Mouse (Mus musculus) ES-Bruce4 (cell line): ENCODE measurements around the gene Gnb5. TPM values are rescaled to one million over a fixed set of nuclear protein-coding genes. Genes with fewer than 3 reads are reported as not detected.
A peak's percentile ranks its signal among the peaks of the same experiment; 100 is the strongest.

Experiments used
- H3K27ac ChIP-seq: 2 replicates; pipeline ENCODE4 v1.5.1; 2012; ENCODE audit warnings: low read length, inconsistent platforms; ENCODE audit not compliant: insufficient read depth
- H3K27me3 ChIP-seq: 2 replicates; pipeline ENCODE4 v1.6.1; 2012; ENCODE audit warnings: mild to moderate bottlenecking, low read length, inconsistent platforms; ENCODE audit not compliant: control insufficient read depth, poor library complexity, insufficient read depth, severe bottlenecking
- H3K36me3 ChIP-seq: 2 replicates; pipeline ENCODE4 v1.6.1; 2012; ENCODE audit warnings: inconsistent platforms, mild to moderate bottlenecking, low read length, moderate library complexity; ENCODE audit not compliant: control insufficient read depth, poor library complexity, insufficient read depth, severe bottlenecking
- H3K4me1 ChIP-seq: one replicate; pipeline ENCODE4 v1.8.1; 2011; ENCODE audit warnings: low read length; ENCODE audit not compliant: control insufficient read depth, insufficient read depth
- H3K4me3 ChIP-seq: 2 replicates; pipeline ENCODE4 v1.5.1; 2011; ENCODE audit warnings: low read depth, mild to moderate bottlenecking, low read length
- H3K9ac ChIP-seq: 2 replicates; pipeline ENCODE4 v1.6.1; 2012; ENCODE audit warnings: low read depth, mild to moderate bottlenecking, inconsistent platforms; ENCODE audit not compliant: poor library complexity, severe bottlenecking
- H3K9me3 ChIP-seq: replicated peaks from 2 replicates; pipeline ENCODE4 v1.6.1; 2012; ENCODE audit warnings: mild to moderate bottlenecking, low read length, inconsistent platforms; ENCODE audit not compliant: control insufficient read depth, poor library complexity, insufficient read depth, severe bottlenecking
- CTCF ChIP-seq: IDR thresholded peaks from one replicate; pipeline ENCODE4 v1.8.1; 2011; ENCODE audit warnings: low read depth, low read length
- EP300 ChIP-seq: IDR thresholded peaks from 2 replicates; pipeline ENCODE4 v1.6.1; 2011; ENCODE audit warnings: low read depth, low read length; ENCODE audit not compliant: insufficient read depth
- POLR2A ChIP-seq: IDR thresholded peaks from one replicate; pipeline ENCODE4 v1.8.1; 2011; ENCODE audit warnings: low read length; ENCODE audit not compliant: insufficient read depth
- polyA plus RNA-seq: library from polyadenylated mRNA; stranded (reverse); fragments of >200 nt; gene quantifications from 2 replicates; pipeline ENCODE4 v1.2.4, GENCODE M21; 2011; ENCODE audit warnings: low read depth; ENCODE audit not compliant: missing spikeins, insufficient read depth, insufficient read length

Gene Gnb5
- polyA plus RNA-seq, 1 experiment, result 3.3 TPM

DNA sequence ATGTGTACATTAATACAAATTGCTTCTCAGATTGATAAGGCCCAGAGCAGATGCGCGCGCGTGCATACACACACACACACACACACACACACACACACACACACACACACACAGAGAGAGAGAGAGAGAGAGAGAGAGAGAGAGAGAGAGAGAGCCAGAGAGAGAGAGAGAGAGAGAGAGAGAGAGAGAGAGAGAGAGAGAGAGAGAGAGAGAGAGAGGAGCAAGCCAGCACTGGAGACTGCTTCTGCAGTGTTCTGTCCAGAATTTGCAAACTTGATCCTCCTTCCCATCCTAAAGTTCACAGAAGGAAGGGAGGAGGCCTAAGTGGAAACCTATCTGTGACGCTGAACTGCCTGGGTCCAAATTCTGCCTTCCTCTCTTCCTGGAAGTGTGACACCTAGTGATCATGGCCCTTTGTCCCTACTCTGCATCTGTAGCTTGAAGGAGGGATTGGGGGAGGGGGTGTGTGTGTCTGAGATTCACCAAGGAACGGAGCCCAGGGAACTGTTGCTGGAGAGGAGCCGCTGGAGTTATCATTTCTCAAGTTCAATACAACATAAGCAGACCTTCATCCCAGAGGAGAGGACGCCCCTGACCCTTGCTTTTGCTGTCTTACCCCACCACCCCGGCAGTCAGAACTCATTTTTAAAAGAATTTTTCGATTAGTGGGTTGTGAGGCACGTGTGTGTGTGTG, 7.2 kb downstream of the Gnb5 start:
- Histone ChIP-seq H3K9me3 (no peaks in the 10 kb centered on the region), H3K36me3 (no peaks in the 10 kb centered on the region), H3K4me3 (peak overlapping the region; percentile 61), H3K27ac (no peak overlapping the region), H3K4me1 (no peaks in the 10 kb centered on the region), H3K9ac (peak overlapping the region; percentile 42; the same call in 1 of the 2 replicates), H3K27me3 (no peaks in the 10 kb centered on the region)
- no peak for TF ChIP-seq POLR2A
- TF ChIP-seq EP300, result no peak
- no peak for TF ChIP-seq CTCF

DNA sequence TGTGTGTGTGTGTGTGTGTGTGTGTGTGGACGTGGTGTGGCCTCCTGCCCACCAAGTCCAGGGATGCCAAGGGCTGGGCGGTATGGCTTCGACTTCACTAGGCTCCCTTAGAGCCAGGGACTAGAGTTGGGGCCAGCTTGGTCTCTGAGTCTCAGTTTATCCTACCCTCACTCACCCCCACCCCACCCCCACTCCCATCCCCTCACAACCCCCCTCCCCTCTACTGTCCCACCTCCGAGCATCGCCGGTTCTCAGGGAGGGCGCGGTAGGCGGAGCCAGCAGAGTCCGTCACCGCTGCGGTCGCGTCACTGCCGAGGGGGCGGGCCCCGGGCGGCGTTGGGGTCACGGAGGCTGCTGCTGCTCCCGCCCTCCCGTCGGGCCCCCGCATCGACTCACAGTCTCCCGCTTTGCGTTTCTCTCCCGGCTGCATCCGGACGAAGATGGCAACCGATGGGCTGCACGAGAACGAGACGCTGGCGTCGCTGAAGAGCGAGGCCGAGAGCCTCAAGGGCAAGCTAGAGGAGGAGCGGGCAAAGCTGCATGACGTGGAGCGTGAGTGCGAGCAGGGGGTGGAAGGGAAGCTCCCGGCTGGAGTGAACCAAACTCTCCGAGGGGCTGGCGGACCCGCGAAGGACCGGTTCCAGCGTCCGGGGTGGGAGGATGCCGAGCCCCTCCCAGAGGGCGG, 7.9 kb downstream of the Gnb5 start:
- Histone ChIP-seq H3K9me3 (no peaks in the 10 kb centered on the region), H3K36me3 (no peaks in the 10 kb centered on the region), H3K9ac (peak overlapping the region; percentile 42), H3K4me1 (no peaks in the 10 kb centered on the region), H3K4me3 (peak overlapping the region; percentile 83), H3K27ac (no peak overlapping the region), H3K27me3 (no peaks in the 10 kb centered on the region)
- TF ChIP-seq POLR2A, result no peak
- no peak for TF ChIP-seq CTCF
- TF ChIP-seq EP300, result no peak

DNA sequence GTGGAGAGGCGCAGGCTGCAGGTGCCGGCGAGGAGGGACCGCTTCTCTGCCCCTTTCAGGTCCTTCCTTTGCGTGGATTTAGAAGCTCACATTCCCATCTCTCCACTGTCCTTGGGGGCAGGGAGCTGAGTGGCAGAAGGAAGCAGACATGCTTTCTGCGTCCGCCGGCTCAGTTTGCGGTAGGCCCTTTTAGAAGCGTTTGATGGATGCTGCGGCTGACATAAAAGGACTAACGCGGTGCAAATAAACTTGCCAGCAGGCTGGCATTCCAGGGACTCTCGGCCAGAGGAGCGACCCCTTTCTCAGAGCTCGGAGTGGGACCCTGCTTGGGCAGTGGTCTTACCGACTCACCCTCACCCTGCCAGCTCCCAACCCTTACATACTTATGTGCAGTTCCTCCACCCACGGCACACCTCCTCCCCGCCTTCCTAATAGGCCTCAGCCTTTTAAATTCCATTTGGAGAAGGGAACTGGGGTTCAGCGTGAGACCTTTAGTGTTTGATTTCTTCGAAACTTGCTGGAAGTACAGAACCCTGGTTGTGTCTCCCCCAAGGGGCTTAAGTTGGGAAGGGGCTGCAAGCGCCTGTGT, 8.5 kb downstream of the Gnb5 start:
- Histone ChIP-seq H3K27me3 (no peaks in the 10 kb centered on the region), H3K4me3 (peak overlapping the region; percentile 83), H3K4me1 (no peaks in the 10 kb centered on the region), H3K9ac (peak overlapping the region; percentile 42), H3K27ac (no peak overlapping the region), H3K9me3 (no peaks in the 10 kb centered on the region), H3K36me3 (no peaks in the 10 kb centered on the region)
- TF ChIP-seq CTCF (no peak), POLR2A (no peak), EP300 (no peak)

DNA sequence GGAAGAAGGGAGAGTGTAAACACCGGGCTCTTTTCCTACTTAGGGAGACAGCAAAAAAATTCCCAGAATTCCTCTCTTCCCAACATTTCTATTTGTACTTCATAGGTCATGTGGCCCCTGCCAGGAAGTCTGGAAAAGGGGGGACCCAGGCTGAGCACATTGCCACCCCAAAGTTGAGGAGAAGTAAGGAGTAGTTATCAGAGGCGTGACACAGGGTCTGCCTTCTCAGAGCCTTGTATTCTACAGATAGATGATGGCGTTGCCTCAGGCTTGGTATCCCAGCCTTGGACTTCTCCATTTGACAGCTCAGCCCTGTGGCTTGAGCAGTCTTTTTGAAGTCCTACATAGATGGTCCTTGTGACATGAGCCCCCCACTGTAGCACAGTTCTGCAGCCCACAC, 9.2 kb downstream of the Gnb5 start:
- Histone ChIP-seq H3K27me3 (no peaks in the 10 kb centered on the region), H3K27ac (no peak overlapping the region), H3K4me3 (no peak overlapping the region), H3K36me3 (no peaks in the 10 kb centered on the region), H3K4me1 (peaks cover 4% of the 10 kb centered on the region), H3K9me3 (no peaks in the 10 kb centered on the region), H3K9ac (peak overlapping the region; percentile 42)
- TF ChIP-seq EP300 (no peak), POLR2A (no peak), CTCF (no peak)

DNA sequence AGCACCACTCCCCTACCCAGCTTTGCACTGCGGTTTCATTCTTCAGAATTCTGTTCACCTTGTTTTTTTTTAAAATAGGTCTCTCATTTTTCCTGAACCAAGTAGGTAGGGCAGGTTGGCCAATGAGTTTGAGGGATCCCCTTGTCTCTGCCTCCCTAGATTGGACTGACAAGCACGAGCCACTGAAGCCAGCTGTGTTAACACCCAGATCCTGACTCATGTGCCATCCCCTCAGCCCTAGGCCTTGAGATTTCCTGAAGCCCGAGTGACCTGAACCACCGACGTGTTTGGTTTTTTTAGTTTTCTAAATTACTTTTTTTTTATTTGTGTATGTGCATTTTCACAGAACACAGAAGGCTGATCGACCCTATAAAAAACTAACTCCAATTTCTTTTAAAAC, 10.7 kb downstream of the Gnb5 start:
- no peak for TF ChIP-seq CTCF
- TF ChIP-seq EP300, result no peak
- TF ChIP-seq POLR2A, result no peak
- H3K4me3 ChIP-seq, result no peak overlapping the region
- H3K36me3 ChIP-seq, result no peaks in the 10 kb centered on the region
- H3K9me3 ChIP-seq, result no peaks in the 10 kb centered on the region
- no peak overlapping the region for H3K27ac ChIP-seq
- no peaks in the 10 kb centered on the region for H3K27me3 ChIP-seq
- H3K4me1 ChIP-seq, result peaks cover 4% of the 10 kb centered on the region
- H3K9ac ChIP-seq, result no peak overlapping the region

DNA sequence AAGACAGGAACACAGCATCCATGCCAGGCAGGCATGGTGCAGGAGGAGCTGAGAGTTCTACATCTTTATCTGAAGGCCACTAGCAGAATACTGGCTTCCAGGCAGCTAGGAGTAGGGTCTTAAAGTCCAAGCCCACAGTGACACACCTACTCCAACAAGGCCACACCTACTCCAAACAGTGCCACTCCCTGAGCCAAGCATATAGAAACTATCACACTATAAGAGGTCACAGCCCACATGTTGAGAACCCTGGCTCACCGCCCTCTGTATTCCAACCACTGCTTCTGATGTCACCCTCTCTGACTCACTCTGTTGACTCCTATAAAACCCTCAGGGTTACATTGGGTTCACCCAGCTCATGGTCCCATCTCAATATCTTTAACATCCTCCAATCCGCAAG, 12.1 kb downstream of the Gnb5 start:
- Histone ChIP-seq H3K4me1 (peaks cover 4% of the 10 kb centered on the region), H3K27ac (no peak overlapping the region), H3K4me3 (no peak overlapping the region), H3K27me3 (no peaks in the 10 kb centered on the region), H3K9ac (no peak overlapping the region), H3K36me3 (no peaks in the 10 kb centered on the region), H3K9me3 (no peaks in the 10 kb centered on the region)
- no peak for TF ChIP-seq EP300
- TF ChIP-seq CTCF, result no peak
- TF ChIP-seq POLR2A, result no peak
